Mouse (Mus musculus) splenic B cell, adult 2 months (primary cell): Measurements from ENCODE around the gene Epn3.

Experiments used
- DNase-seq: peaks from one replicate; pipeline ENCODE4 v3.0.0-alpha.2; 2011; ENCODE audit warnings: low read depth, low spot score
- H3K27me3 ChIP-seq: 2 replicates; pipeline ENCODE4 v1.6.1; 2012; ENCODE audit warnings: mild to moderate bottlenecking, low read length, moderate library complexity, mixed read lengths; ENCODE audit not compliant: control insufficient read depth, poor library complexity, insufficient read depth, severe bottlenecking
- H3K36me3 ChIP-seq: 2 replicates; pipeline ENCODE4 v1.6.1; 2012; ENCODE audit warnings: mild to moderate bottlenecking, low read length, moderate library complexity, mixed read lengths; ENCODE audit not compliant: control insufficient read depth, poor library complexity, insufficient read depth, severe bottlenecking

Epn3 gene

GRCm38 (mm10) chr11:94441752-94442151 is 58.0 kb downstream of the Epn3 start:
- Histone ChIP-seq H3K36me3 (no peaks in the 10 kb centered on the region), H3K27me3 (no peaks in the 10 kb centered on the region)
- DNase-seq, result no peak

GRCm38 (mm10) chr11:94441122-94441521 is 58.7 kb downstream of the Epn3 start:
- no peak for DNase-seq
- H3K27me3 ChIP-seq, result no peaks in the 10 kb centered on the region
- no peaks in the 10 kb centered on the region for H3K36me3 ChIP-seq

- DNase-seq, result no peak
- Histone ChIP-seq H3K27me3 (no peaks in the 10 kb centered on the region), H3K36me3 (no peaks in the 10 kb centered on the region)
These were observed 59.4 kb downstream of the Epn3 start for GRCm38 (mm10) chr11:94440421-94440820.
